In the genomic region with DNA sequence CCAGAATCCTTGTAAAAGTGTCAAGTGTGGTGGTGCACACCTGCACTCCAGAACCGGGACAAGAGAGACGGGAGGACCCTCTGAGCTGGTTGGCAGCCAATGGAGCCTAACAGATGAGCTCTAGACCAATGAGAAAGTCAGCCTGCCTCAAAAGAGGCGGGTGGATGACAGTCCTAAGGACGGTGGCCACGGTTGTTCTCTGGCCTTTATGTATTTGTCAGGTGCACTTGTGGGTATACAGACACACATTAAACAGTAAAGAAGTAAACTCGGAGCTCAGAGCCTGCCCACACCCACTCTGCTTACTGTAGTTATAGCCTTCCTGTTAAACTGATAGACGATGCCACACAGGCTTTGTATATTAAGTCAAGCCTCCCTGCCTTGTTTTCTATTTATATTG, we compare ENCODE assay signal across 29 mouse cellular contexts.
"Had no signal": no experiment of that assay in that cellular context is flagged by ENCODE, and none has a peak within 500 bp of the region (broad histone marks: within the 10 kb centered on the region; RNA-seq: fewer than 3 reads in every experiment).

No protein-coding gene starts in this region.

- DNase-seq: left cerebral cortex, postnatal 4 days; liver; liver, embryonic 13.5 days; liver, postnatal 0 days; lung, adult 18-20 months; lung, adult 2 months; lung, embryonic 14.5 days; lung, postnatal 10 days; lung, postnatal 14 days; lung, postnatal 36 days; lung, postnatal 4 days; midbrain, embryonic 14.5 days had no signal

- H3K4me2 ChIP-seq: limb, embryonic 12.5 days; limb, embryonic 13.5 days; limb, embryonic 15.5 days; liver, embryonic 11.5 days; liver, embryonic 12.5 days; liver, embryonic 13.5 days; liver, embryonic 15.5 days; lung, embryonic 14.5 days; lung, embryonic 15.5 days; midbrain, embryonic 11.5 days; midbrain, embryonic 12.5 days; midbrain, embryonic 13.5 days; midbrain, embryonic 15.5 days had no signal

- H3K4me1 ChIP-seq: limb, embryonic 10.5 days; limb, embryonic 12.5 days; limb, embryonic 13.5 days; limb, embryonic 15.5 days; lung, embryonic 15.5 days; midbrain, embryonic 10.5 days; midbrain, embryonic 12.5 days; midbrain, embryonic 13.5 days; midbrain, embryonic 15.5 days had no signal

- H3K27me3 ChIP-seq: limb, embryonic 12.5 days; limb, embryonic 13.5 days; limb, embryonic 15.5 days; liver, embryonic 12.5 days; liver, embryonic 13.5 days; liver, embryonic 15.5 days; lung, embryonic 15.5 days; megakaryocyte, embryonic 14.5 days; midbrain, embryonic 12.5 days; midbrain, embryonic 13.5 days; midbrain, embryonic 15.5 days had no signal

- H3K9me3 ChIP-seq: limb, embryonic 10.5 days; limb, embryonic 12.5 days; limb, embryonic 13.5 days; limb, embryonic 15.5 days; liver, embryonic 12.5 days; liver, embryonic 13.5 days; liver, embryonic 15.5 days; lung, embryonic 15.5 days; megakaryocyte, embryonic 14.5 days; midbrain, embryonic 10.5 days; midbrain, embryonic 12.5 days; midbrain, embryonic 13.5 days; midbrain, embryonic 15.5 days had no signal

- H3K36me3 ChIP-seq: limb, embryonic 10.5 days; limb, embryonic 12.5 days; limb, embryonic 13.5 days; limb, embryonic 15.5 days; liver, embryonic 12.5 days; liver, embryonic 13.5 days; liver, embryonic 15.5 days; lung, embryonic 15.5 days; midbrain, embryonic 10.5 days; midbrain, embryonic 12.5 days; midbrain, embryonic 13.5 days; midbrain, embryonic 15.5 days had no signal

- H3K9ac ChIP-seq: limb, embryonic 12.5 days; limb, embryonic 13.5 days; limb, embryonic 15.5 days; liver, embryonic 12.5 days; liver, embryonic 13.5 days; liver, embryonic 14.5 days; liver, embryonic 15.5 days; liver, postnatal 0 days; lung, embryonic 14.5 days; lung, embryonic 15.5 days; midbrain, embryonic 12.5 days; midbrain, embryonic 13.5 days; midbrain, embryonic 15.5 days had no signal

- H3K4me3 ChIP-seq: limb, embryonic 10.5 days; limb, embryonic 12.5 days; limb, embryonic 13.5 days; limb, embryonic 15.5 days; liver, embryonic 12.5 days; liver, embryonic 13.5 days; liver, embryonic 15.5 days; lung, embryonic 15.5 days; megakaryocyte, embryonic 14.5 days; midbrain, embryonic 10.5 days; midbrain, embryonic 12.5 days; midbrain, embryonic 13.5 days; midbrain, embryonic 15.5 days; myocyte had no signal

- H3K27ac ChIP-seq: limb, embryonic 10.5 days; limb, embryonic 12.5 days; limb, embryonic 13.5 days; limb, embryonic 15.5 days; liver, embryonic 12.5 days; liver, embryonic 13.5 days; liver, embryonic 14.5 days; liver, embryonic 15.5 days; lung, embryonic 15.5 days; macrophage; midbrain, embryonic 10.5 days; midbrain, embryonic 12.5 days; midbrain, embryonic 13.5 days; midbrain, embryonic 15.5 days had no signal
